Mouse (Mus musculus): ENCODE measurements around the gene Hhatl. TPM values are rescaled to one million over a fixed set of nuclear protein-coding genes. Genes with fewer than 3 reads are reported as not detected.

The Hhatl gene
- total RNA-seq, 1 experiment = 0.09 TPM

GRCm38 (mm10) chr9:121820765-121821164 is 28.5 kb upstream of the Hhatl start:
- no peaks in the 10 kb centered on the region for H3K36me3 ChIP-seq (ENCODE audit: control insufficient read depth, insufficient read depth, low read length, poor library complexity, severe bottlenecking)
- TF ChIP-seq MAFK (IDR thresholded peaks at IDR 0.05; ENCODE audit: insufficient read depth, low read depth, low read length) (no peak), ZC3H11A (IDR thresholded peaks at IDR 0.05; ENCODE audit: borderline replicate concordance, low read depth, low read length) (no peak), ZNF384 (IDR thresholded peaks at IDR 0.05; ENCODE audit: low read depth, low read length) (no peak), HCFC1 (IDR thresholded peaks at IDR 0.05; ENCODE audit: borderline replicate concordance, insufficient read depth, low read length) (no peak), CHD2 (IDR thresholded peaks at IDR 0.05; ENCODE audit: low read depth, low read length) (no peak)
- no peak overlapping the region for H3K27ac ChIP-seq (ENCODE audit: insufficient read depth, low read depth, low read length, poor library complexity, severe bottlenecking)
- no peak overlapping the region for H3K9ac ChIP-seq (ENCODE audit: insufficient read depth, low read depth, low read length, poor library complexity, severe bottlenecking)
- H3K4me1 ChIP-seq (ENCODE audit: control insufficient read depth in 2 of 2, insufficient read depth in 2 of 2, low read length in 2 of 2, poor library complexity in 1 of 2) = peaks cover 0 to 2% of the 10 kb centered on the region in 2 experiments; a peak in 1 of 4 replicates
- H3K9me3 ChIP-seq (ENCODE audit: control insufficient read depth, insufficient read depth, low read depth, low read length) = no peaks in the 10 kb centered on the region
- H3K4me3 ChIP-seq (ENCODE audit: insufficient read depth in 1 of 2, low read depth in 1 of 2, low read length in 2 of 2, poor library complexity in 1 of 2, severe bottlenecking in 1 of 2) = no peak overlapping the region
- DNase-seq (ENCODE audit: low read depth, low spot score) = no peak
- in situ Hi-C loops (cut with MboI; ENCODE audit: low sequenced_read_pairs in 2 of 2, unreplicated experiment in 2 of 2) = no loop called here

GRCm38 (mm10) chr9:121819771-121820471 is 27.6 kb upstream of the Hhatl start:
- in situ Hi-C loops (cut with MboI; ENCODE audit: low sequenced_read_pairs in 2 of 2, unreplicated experiment in 2 of 2) = no loop called here
- Histone ChIP-seq H3K4me3 (ENCODE audit: insufficient read depth in 1 of 2, low read depth in 1 of 2, low read length in 2 of 2, poor library complexity in 1 of 2, severe bottlenecking in 1 of 2) (no peak overlapping the region), H3K36me3 (ENCODE audit: control insufficient read depth, insufficient read depth, low read length, poor library complexity, severe bottlenecking) (no peaks in the 10 kb centered on the region), H3K27ac (ENCODE audit: insufficient read depth, low read depth, low read length, poor library complexity, severe bottlenecking) (no peak overlapping the region), H3K9ac (ENCODE audit: insufficient read depth, low read depth, low read length, poor library complexity, severe bottlenecking) (no peak overlapping the region), H3K9me3 (ENCODE audit: control insufficient read depth, insufficient read depth, low read depth, low read length) (no peaks in the 10 kb centered on the region), H3K4me1 (ENCODE audit: control insufficient read depth in 2 of 2, insufficient read depth in 2 of 2, low read length in 2 of 2, poor library complexity in 1 of 2) (peaks cover 0 to 2% of the 10 kb centered on the region in 2 experiments; a peak in 1 of 4 replicates)
- DNase-seq (ENCODE audit: low read depth, low spot score) = no peak
- no peak for TF ChIP-seq ZC3H11A (IDR thresholded peaks at IDR 0.05; ENCODE audit: borderline replicate concordance, low read depth, low read length)
- TF ChIP-seq ZNF384 (IDR thresholded peaks at IDR 0.05; ENCODE audit: low read depth, low read length) = no peak
- no peak for TF ChIP-seq HCFC1 (IDR thresholded peaks at IDR 0.05; ENCODE audit: borderline replicate concordance, insufficient read depth, low read length)
- no peak for TF ChIP-seq MAFK (IDR thresholded peaks at IDR 0.05; ENCODE audit: insufficient read depth, low read depth, low read length)
- no peak for TF ChIP-seq CHD2 (IDR thresholded peaks at IDR 0.05; ENCODE audit: low read depth, low read length)

- in situ Hi-C loops (cut with MboI; ENCODE audit: low sequenced_read_pairs in 2 of 2, unreplicated experiment in 2 of 2) = no loop called here
- Histone ChIP-seq H3K27ac (ENCODE audit: insufficient read depth, low read depth, low read length, poor library complexity, severe bottlenecking) (no peak overlapping the region), H3K36me3 (ENCODE audit: control insufficient read depth, insufficient read depth, low read length, poor library complexity, severe bottlenecking) (no peaks in the 10 kb centered on the region), H3K9me3 (ENCODE audit: control insufficient read depth, insufficient read depth, low read depth, low read length) (no peaks in the 10 kb centered on the region), H3K4me3 (ENCODE audit: insufficient read depth in 1 of 2, low read depth in 1 of 2, low read length in 2 of 2, poor library complexity in 1 of 2, severe bottlenecking in 1 of 2) (no peak overlapping the region), H3K4me1 (ENCODE audit: control insufficient read depth in 2 of 2, insufficient read depth in 2 of 2, low read length in 2 of 2, poor library complexity in 1 of 2) (peaks cover 0 to 2% of the 10 kb centered on the region in 2 experiments; a peak in 1 of 4 replicates), H3K9ac (ENCODE audit: insufficient read depth, low read depth, low read length, poor library complexity, severe bottlenecking) (no peak overlapping the region)
- TF ChIP-seq HCFC1 (IDR thresholded peaks at IDR 0.05; ENCODE audit: borderline replicate concordance, insufficient read depth, low read length) (no peak), CHD2 (IDR thresholded peaks at IDR 0.05; ENCODE audit: low read depth, low read length) (no peak), MAFK (IDR thresholded peaks at IDR 0.05; ENCODE audit: insufficient read depth, low read depth, low read length) (no peak), ZC3H11A (IDR thresholded peaks at IDR 0.05; ENCODE audit: borderline replicate concordance, low read depth, low read length) (no peak), ZNF384 (IDR thresholded peaks at IDR 0.05; ENCODE audit: low read depth, low read length) (no peak)
- no peak for DNase-seq (ENCODE audit: low read depth, low spot score)
Observed at GRCm38 (mm10) chr9:121819073-121819770, 26.9 kb upstream of the Hhatl start.

GRCm38 (mm10) chr9:121815183-121815582 is 22.9 kb upstream of the Hhatl start:
- no peak overlapping the region for H3K27ac ChIP-seq (ENCODE audit: insufficient read depth, low read depth, low read length, poor library complexity, severe bottlenecking)
- H3K4me3 ChIP-seq (ENCODE audit: insufficient read depth in 1 of 2, low read depth in 1 of 2, low read length in 2 of 2, poor library complexity in 1 of 2, severe bottlenecking in 1 of 2) = no peak overlapping the region
- no peaks in the 10 kb centered on the region for H3K36me3 ChIP-seq (ENCODE audit: control insufficient read depth, insufficient read depth, low read length, poor library complexity, severe bottlenecking)
- DNase-seq (ENCODE audit: low read depth, low spot score) = no peak
- TF ChIP-seq ZC3H11A (IDR thresholded peaks at IDR 0.05; ENCODE audit: borderline replicate concordance, low read depth, low read length) (no peak), MAFK (IDR thresholded peaks at IDR 0.05; ENCODE audit: insufficient read depth, low read depth, low read length) (no peak), HCFC1 (IDR thresholded peaks at IDR 0.05; ENCODE audit: borderline replicate concordance, insufficient read depth, low read length) (no peak)
- H3K4me1 ChIP-seq (ENCODE audit: control insufficient read depth in 2 of 2, insufficient read depth in 2 of 2, low read length in 2 of 2, poor library complexity in 1 of 2) = peaks cover 0 to 2% of the 10 kb centered on the region in 2 experiments; a peak in 1 of 4 replicates
- H3K9me3 ChIP-seq (ENCODE audit: control insufficient read depth, insufficient read depth, low read depth, low read length) = no peaks in the 10 kb centered on the region
- in situ Hi-C loops (cut with MboI; ENCODE audit: low sequenced_read_pairs in 2 of 2, unreplicated experiment in 2 of 2) = no loop called here
- no peak overlapping the region for H3K9ac ChIP-seq (ENCODE audit: insufficient read depth, low read depth, low read length, poor library complexity, severe bottlenecking)
